Mouse (Mus musculus) midbrain, embryonic 11.5 days (tissue): ENCODE measurements around the gene Susd1. TPM values are rescaled to one million over a fixed set of nuclear protein-coding genes. Genes with fewer than 3 reads are reported as not detected.

Experiments
- ATAC-seq: fragments of 200-750 bp; cut with Nextera tagmentation; 2 replicates; pipeline ENCODE4 v1.8.0; 2017; ENCODE audit warnings: moderate TSS enrichment, moderate library complexity; ENCODE audit not compliant: low FRiP score
- DNase-seq: peaks from one replicate; pipeline ENCODE4 v3.0.0; 2015; ENCODE audit warnings: low spot score; ENCODE audit errors: missing footprints
- H3K27ac ChIP-seq: fragments of 300-500 bp; sonication (generic); 2 replicates; pipeline ENCODE4 v1.5.1; 2014; ENCODE audit warnings: low read depth, low read length
- H3K27me3 ChIP-seq: fragments of 300-500 bp; sonication (generic); 2 replicates; pipeline ENCODE4 v1.6.1; 2014; ENCODE audit warnings: mild to moderate bottlenecking, low read length, moderate library complexity, mixed read lengths; ENCODE audit not compliant: control insufficient read depth, insufficient read depth
- H3K36me3 ChIP-seq: fragments of 300-500 bp; sonication (generic); 2 replicates; pipeline ENCODE4 v1.6.1; 2014; ENCODE audit warnings: mild to moderate bottlenecking, low read length, moderate library complexity, mixed read lengths; ENCODE audit not compliant: control insufficient read depth, insufficient read depth
- H3K4me1 ChIP-seq: fragments of 300-500 bp; sonication (generic); 2 replicates; pipeline ENCODE4 v1.6.1; 2014; ENCODE audit warnings: low read length; ENCODE audit not compliant: control insufficient read depth, insufficient read depth
- H3K4me2 ChIP-seq: fragments of 300-500 bp; sonication (generic); 2 replicates; pipeline ENCODE4 v1.6.1; 2014; ENCODE audit warnings: mild to moderate bottlenecking, moderate library complexity
- H3K4me3 ChIP-seq: fragments of 300-500 bp; sonication (generic); 2 replicates; pipeline ENCODE4 v1.5.1; 2014; ENCODE audit warnings: low read depth, low read length
- H3K9ac ChIP-seq: fragments of 300-500 bp; sonication (generic); 2 replicates; pipeline ENCODE4 v1.6.1; 2014; ENCODE audit warnings: low read length
- H3K9me3 ChIP-seq: fragments of 300-500 bp; sonication (generic); 2 replicates; pipeline ENCODE4 v1.6.1; 2016; ENCODE audit warnings: low read length; ENCODE audit not compliant: control insufficient read depth
- WGBS: fragments of 180-500 bp; shearing (Covaris S2); extraction: QIAGEN DNeasy Blood & Tissue Kit; methylation state at CpG from one replicate; pipeline ENCODE4 v1.1.7; 2014; 5-methylcytosine and 5-hydroxymethylcytosine counted together
- polyA plus RNA-seq: library from polyadenylated mRNA; unstranded; fragments of >200 nt; fragmentation: Nextera tagmentation; extraction: Ambion mirVana; gene quantifications from 2 replicates; pipeline ENCODE4 v1.2.1, GENCODE M21; 2014

The Susd1 gene
- polyA plus RNA-seq, 1 experiment from 2014 or later = 1.0 TPM

DNA sequence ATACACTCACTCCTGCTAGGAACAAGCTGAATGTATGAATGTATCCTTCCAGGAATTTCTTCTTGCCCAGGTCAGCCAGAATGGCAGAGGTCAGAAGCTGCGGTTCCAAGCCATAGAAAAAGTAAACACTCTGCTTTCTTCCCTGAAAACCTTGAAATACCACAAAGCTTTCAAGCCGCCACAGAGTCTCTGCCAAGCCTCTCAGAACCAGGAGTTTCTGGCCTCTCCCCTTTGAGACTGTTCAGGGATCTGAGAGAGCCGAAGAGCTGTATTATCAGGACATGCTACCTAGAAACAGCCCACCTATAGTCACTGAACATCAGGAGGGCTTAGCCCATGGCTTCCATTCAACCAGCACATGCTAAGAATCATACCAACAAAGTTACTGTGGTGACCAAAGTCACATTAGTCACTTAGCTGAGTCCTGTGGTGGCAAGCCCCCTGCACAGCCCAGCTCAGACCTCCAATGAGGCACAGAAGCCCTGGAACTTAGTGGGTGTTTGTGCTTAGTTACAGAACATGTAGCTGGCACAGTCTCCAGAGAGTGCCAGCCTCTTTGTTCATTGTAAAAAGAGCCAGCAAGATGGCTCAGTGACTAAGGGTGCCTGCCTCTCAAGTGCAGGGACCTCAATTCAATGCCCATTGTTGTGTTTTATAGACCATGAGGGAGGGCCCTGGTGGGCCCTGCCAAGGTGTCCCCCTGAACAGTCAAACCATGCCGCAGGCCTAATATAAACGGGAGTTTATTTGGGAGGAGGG is 16.2 kb downstream of the Susd1 start:
- Histone ChIP-seq H3K27ac (no peak overlapping the region), H3K4me3 (no peak overlapping the region), H3K4me1 (no peaks in the 10 kb centered on the region), H3K27me3 (no peaks in the 10 kb centered on the region), H3K4me2 (no peak overlapping the region), H3K9me3 (no peaks in the 10 kb centered on the region), H3K9ac (no peak overlapping the region), H3K36me3 (no peaks in the 10 kb centered on the region)
- DNase-seq (peak; percentile 73), ATAC-seq (no peak)
- WGBS = 47% methylated on average over 5 of the region's 5 CpGs

DNA sequence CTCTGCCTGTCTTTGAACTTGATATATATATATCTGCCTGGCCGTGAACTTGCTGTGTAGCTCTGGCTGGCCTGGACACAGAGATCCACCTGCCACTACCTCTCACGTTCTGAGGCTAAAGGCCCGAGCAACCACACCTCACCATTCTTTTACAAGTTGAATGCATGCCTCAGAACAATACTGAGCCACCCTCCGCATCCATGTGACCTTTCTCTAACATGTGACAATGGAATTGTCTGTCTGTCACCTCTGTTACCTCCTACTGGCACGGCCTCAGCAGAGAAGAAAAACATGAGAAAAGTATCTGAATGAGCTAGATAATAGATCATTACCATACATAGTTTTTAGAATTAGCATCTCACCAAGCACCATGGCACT is 17.1 kb downstream of the Susd1 start:
- Histone ChIP-seq H3K27ac (no peak overlapping the region), H3K4me2 (no peak overlapping the region), H3K4me1 (no peaks in the 10 kb centered on the region), H3K4me3 (no peak overlapping the region), H3K36me3 (no peaks in the 10 kb centered on the region), H3K9ac (no peak overlapping the region), H3K27me3 (no peaks in the 10 kb centered on the region), H3K9me3 (no peaks in the 10 kb centered on the region)
- 56% methylated on average over 5 of the region's 5 CpGs for WGBS
- peak; percentile 71 for DNase-seq
- no peak for ATAC-seq

DNA sequence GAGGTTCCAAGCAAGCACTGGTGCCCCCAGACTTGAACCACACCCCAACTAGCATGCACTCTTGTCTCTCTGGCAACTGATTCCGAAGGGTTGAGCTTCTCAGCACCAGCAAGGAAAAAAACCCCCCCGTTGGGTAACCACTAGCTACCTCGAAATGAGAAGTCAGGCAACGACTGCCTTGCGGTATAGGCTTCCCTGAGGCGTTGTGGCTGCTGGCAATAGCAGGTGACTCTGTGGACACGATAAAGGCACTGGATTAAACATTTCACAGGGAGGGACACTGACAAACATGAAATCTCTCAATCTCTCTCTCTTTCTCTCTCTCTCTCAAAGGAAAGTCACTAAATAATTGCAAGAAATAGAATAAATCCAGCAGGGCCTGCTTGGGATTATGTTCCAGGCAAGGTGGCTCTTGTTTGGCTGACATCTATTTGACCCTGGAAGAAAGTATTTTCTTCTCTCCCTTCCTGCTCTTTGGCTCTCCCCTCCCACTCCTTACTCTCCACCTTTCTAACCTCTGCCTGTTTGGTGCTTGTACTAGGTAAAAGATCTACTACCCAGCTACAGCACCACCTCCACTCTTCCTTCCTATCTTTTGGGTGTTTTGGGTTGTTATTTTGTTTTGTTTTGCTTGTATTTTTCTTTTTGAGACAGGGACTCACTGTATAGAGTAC is 17.6 kb downstream of the Susd1 start:
- H3K36me3 ChIP-seq = no peaks in the 10 kb centered on the region
- H3K4me1 ChIP-seq = no peaks in the 10 kb centered on the region
- no peaks in the 10 kb centered on the region for H3K9me3 ChIP-seq
- peak; percentile 35 for DNase-seq
- no peak overlapping the region for H3K4me3 ChIP-seq
- ATAC-seq = no peak
- WGBS = 84% methylated on average over 7 of the region's 7 CpGs
- H3K4me2 ChIP-seq = no peak overlapping the region
- no peaks in the 10 kb centered on the region for H3K27me3 ChIP-seq
- no peak overlapping the region for H3K27ac ChIP-seq
- H3K9ac ChIP-seq = no peak overlapping the region

DNA sequence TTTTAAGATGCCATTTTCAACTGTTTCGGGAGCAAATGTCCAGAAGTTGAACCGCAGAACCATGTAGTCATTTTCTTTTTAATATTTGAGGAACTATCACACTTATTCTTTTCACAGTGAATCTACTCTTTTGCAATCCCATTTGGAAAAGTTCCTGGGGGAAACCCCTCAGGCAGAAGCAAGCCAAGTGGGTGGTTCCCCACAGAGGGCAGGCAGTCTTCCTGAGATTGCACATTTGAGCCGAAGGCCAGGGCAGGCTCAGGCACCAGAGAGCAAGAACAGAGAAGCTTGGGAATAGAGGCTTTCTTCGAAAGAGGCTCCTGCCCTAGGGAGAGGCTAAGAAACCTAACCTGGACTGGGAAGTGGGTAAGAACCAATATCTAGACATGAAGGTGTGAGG is 19.2 kb downstream of the Susd1 start:
- Histone ChIP-seq H3K27ac (no peak overlapping the region), H3K4me3 (no peak overlapping the region), H3K9ac (no peak overlapping the region), H3K4me2 (no peak overlapping the region), H3K9me3 (no peaks in the 10 kb centered on the region), H3K4me1 (no peaks in the 10 kb centered on the region), H3K27me3 (no peaks in the 10 kb centered on the region), H3K36me3 (no peaks in the 10 kb centered on the region)
- DNase-seq (no peak), ATAC-seq (no peak)
- 88% methylated on average over 4 of the region's 4 CpGs for WGBS

DNA sequence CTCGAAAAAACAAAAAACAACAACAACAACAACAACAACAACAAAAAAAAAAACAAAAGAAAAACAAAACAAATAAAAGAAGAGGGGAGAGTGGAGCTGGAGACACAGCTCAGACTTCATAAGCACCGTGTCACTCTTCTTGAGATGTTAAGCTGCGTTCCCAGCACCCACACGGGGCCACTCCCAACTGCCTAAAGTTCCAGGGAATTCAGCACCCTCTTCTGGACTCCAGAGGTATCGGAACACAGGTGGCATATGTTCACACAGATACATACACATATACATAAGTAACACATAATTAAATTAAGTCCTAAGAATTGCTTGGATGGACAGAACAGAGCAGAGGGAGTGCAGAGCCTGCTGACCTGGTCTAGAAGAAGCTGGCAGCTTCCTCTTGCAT is 25.0 kb downstream of the Susd1 start:
- no peaks in the 10 kb centered on the region for H3K36me3 ChIP-seq
- 92% methylated on average over 5 of the region's 5 CpGs for WGBS
- no peak overlapping the region for H3K4me2 ChIP-seq
- no peak for ATAC-seq
- no peaks in the 10 kb centered on the region for H3K27me3 ChIP-seq
- H3K4me3 ChIP-seq = no peak overlapping the region
- no peak overlapping the region for H3K9ac ChIP-seq
- no peaks in the 10 kb centered on the region for H3K9me3 ChIP-seq
- no peaks in the 10 kb centered on the region for H3K4me1 ChIP-seq
- no peak overlapping the region for H3K27ac ChIP-seq
- DNase-seq = no peak

DNA sequence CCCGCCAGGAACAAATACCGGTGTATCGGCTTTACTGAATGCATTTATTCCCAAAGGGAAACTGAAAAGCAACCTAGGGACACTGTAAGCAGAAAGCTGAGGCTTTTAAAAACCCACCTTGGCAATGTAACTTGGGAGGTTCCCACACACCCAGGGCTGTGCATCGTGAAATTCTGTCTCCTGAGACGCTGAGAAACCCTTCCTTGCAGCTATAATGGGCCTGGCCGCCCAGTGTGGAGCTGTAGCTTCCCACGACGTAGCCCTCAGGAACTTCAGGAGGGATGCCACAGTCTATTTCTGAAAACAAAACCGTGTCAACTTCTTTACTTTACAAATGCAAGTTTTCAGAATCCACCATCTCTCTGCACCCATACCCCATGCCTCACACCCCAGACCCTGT is 27.3 kb downstream of the Susd1 start:
- Histone ChIP-seq H3K9me3 (no peaks in the 10 kb centered on the region), H3K4me3 (no peak overlapping the region), H3K9ac (no peak overlapping the region), H3K27me3 (no peaks in the 10 kb centered on the region), H3K4me2 (no peak overlapping the region), H3K27ac (no peak overlapping the region), H3K4me1 (no peaks in the 10 kb centered on the region), H3K36me3 (no peaks in the 10 kb centered on the region)
- ATAC-seq (no peak), DNase-seq (no peak)
- WGBS = 89% methylated on average over 9 of the region's 9 CpGs

DNA sequence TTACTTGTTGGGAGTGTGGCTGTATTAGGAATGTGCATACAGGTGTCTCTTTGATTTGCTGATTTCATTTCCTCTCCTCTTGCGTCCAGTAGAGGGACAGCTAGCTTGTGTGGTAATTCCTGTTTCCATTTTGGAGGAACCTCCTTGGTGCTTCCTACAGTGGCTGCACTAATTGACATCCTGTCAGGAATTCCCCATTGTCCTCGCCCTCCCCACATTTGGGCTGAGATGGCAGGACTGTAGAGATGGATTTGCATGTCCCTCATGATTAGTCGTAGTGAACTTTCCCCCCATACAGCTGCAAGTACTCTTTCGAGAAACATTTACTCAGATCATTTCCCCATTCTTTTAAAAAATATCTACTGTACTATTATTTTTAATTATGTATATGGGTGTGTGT is 30.7 kb downstream of the Susd1 start:
- Histone ChIP-seq H3K4me3 (no peak overlapping the region), H3K4me2 (no peak overlapping the region), H3K27ac (no peak overlapping the region), H3K9me3 (no peaks in the 10 kb centered on the region; the same call in 1 of the 2 replicates), H3K36me3 (no peaks in the 10 kb centered on the region), H3K4me1 (no peaks in the 10 kb centered on the region), H3K27me3 (no peaks in the 10 kb centered on the region), H3K9ac (no peak overlapping the region)
- ATAC-seq (no peak), DNase-seq (no peak)
- 81% methylated on average over 4 of the region's 4 CpGs for WGBS

DNA sequence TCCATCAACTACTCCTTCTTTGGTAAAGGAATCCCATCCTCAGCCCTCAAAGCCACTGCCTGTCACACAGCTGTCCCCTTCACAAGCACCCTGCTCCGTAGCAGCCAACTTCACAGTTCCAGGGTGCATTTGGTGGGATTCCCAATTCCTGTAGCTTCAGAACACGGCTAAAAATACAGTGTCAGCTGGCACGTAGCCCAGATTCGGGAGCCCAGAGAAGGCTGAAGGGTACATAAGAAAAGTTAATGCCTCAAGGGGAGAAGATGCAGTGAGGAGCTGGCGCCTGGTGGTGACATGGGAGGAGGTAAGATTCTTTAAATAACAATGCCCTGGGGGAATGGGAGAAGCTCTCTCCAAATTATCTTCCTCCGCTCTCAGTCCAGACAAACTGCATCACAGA is 34.1 kb downstream of the Susd1 start:
- Histone ChIP-seq H3K4me1 (no peaks in the 10 kb centered on the region), H3K9me3 (no peaks in the 10 kb centered on the region; the same call in 1 of the 2 replicates), H3K27me3 (no peaks in the 10 kb centered on the region), H3K4me2 (no peak overlapping the region), H3K36me3 (no peaks in the 10 kb centered on the region), H3K27ac (no peak overlapping the region), H3K9ac (no peak overlapping the region), H3K4me3 (no peak overlapping the region)
- DNase-seq (no peak), ATAC-seq (no peak)
- WGBS = 68% methylated on average over 6 of the region's 6 CpGs

DNA sequence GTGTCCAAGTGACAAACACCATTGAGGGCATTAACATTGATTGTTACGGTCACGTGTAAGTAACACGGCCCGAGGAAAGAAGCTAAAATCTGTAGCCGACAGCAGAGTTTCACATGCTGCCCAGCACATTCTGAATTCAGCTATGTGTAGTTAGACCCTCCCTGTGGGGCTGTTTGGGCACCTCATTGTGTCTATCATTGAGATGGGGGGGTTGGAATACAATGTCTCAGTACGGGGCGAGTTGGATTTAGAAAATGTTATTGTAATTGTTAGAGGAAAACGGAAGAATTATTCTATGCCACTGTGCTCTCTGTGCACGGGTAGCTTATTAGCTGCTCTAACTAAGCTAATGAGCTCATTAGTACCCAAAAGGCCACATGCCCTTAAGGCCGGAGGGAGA is 37.5 kb downstream of the Susd1 start:
- Histone ChIP-seq H3K36me3 (no peaks in the 10 kb centered on the region), H3K4me3 (no peak overlapping the region), H3K27ac (no peak overlapping the region), H3K27me3 (no peaks in the 10 kb centered on the region), H3K9me3 (no peaks in the 10 kb centered on the region; the same call in 1 of the 2 replicates), H3K4me1 (no peaks in the 10 kb centered on the region), H3K4me2 (no peak overlapping the region), H3K9ac (no peak overlapping the region)
- 91% methylated on average over 10 of the region's 10 CpGs for WGBS
- DNase-seq = no peak
- ATAC-seq = no peak
